ENCODE assay signal across 8 mouse cellular contexts in genomic region chr5:8997513-8997895, GRCm38 (mm10). TPM values are rescaled to one million over a fixed set of nuclear protein-coding genes. Genes with fewer than 3 reads are reported as not detected.
DNase-seq lines count a peak whose midpoint lies in the region; ATAC-seq and TF ChIP-seq lines count a peak whose summit lies in the region.

No protein-coding gene starts in this region.

- no peak; the same call in 1 of the 2 replicates for ATAC-seq in hindbrain, embryonic 13.5 days (ENCODE audit: low FRiP score)
- peak; percentile 4; the same call in 1 of the 2 replicates for ATAC-seq in megakaryocyte, adult 5-6 weeks (ENCODE audit: poor library complexity, severe bottlenecking)

- TF ChIP-seq CTCF in heart, adult 2 months (IDR thresholded peaks at IDR 0.05): no peak

- peak overlapping the region; percentile 64 for H3K4me2 ChIP-seq in hindbrain, embryonic 13.5 days

- intact Hi-C loops in heart, adult 2 months (cut with DNase I): loop anchor here (5.0 kb wide), 4 partner anchors 105 to 165 kb away; partner anchors contain the start of genes Abcb4, Dmtf1 and Tmem243

- no peaks in the 10 kb centered on the region; the same call in 1 of the 2 replicates for H3K79me2 ChIP-seq in heart, adult 2 months (replicated peaks; ENCODE audit: control insufficient read depth, insufficient read depth, low read length)

- TF ChIP-seq EP300 in heart, adult 2 months (IDR thresholded peaks at IDR 0.05; ENCODE audit: insufficient read depth, low read depth, low read length): no peak

- H3K9ac ChIP-seq in heart, adult 2 months (ENCODE audit: low read depth, low read length): peak overlapping the region; percentile 65
- H3K9ac ChIP-seq in hindbrain, embryonic 13.5 days: peak overlapping the region; percentile 86

- H3K4me3 ChIP-seq in heart, adult 2 months: peak overlapping the region; percentile 62
- peak overlapping the region; percentile 72 for H3K4me3 ChIP-seq in hindbrain, embryonic 13.5 days

- DNase-seq in heart, adult 2 months: no peak
- no peak for DNase-seq in heart, adult 11 months
- DNase-seq in adipocyte (ENCODE audit: low spot score): peak; percentile 87
- no peak for DNase-seq in adrenal gland, adult 18-20 months (ENCODE audit: low spot score in 2 of 2)
- no peak for DNase-seq in layer of hippocampus, adult 8-10 months (ENCODE audit: low spot score in 2 of 2)
- no peak for DNase-seq in right cerebral cortex, adult 18-20 months

- no peak for TF ChIP-seq POLR2A in heart, adult 2 months (IDR thresholded peaks at IDR 0.05; ENCODE audit: insufficient read depth, low read depth, low read length)

- WGBS in heart, adult 2 months: under 1% methylated on average over 8 of the region's 8 CpGs
- WGBS in hindbrain, embryonic 13.5 days: 10% methylated on average over 8 of the region's 8 CpGs

- H3K9me3 ChIP-seq in hindbrain, embryonic 13.5 days: no peaks in the 10 kb centered on the region

- H3K36me3 ChIP-seq in heart, adult 2 months (ENCODE audit: control insufficient read depth, insufficient read depth, low read length): peaks cover 6% of the 10 kb centered on the region
- H3K36me3 ChIP-seq in hindbrain, embryonic 13.5 days: peaks cover 2% of the 10 kb centered on the region

- peak overlapping the region; percentile 93 for H3K27ac ChIP-seq in heart, adult 2 months
- peak overlapping the region; percentile 94 for H3K27ac ChIP-seq in hindbrain, embryonic 13.5 days

- 0 out of 2 replicates have a peak, but pooled peaks cover 2% of the 10 kb centered on the region for H3K4me1 ChIP-seq in heart, adult 2 months (ENCODE audit: control insufficient read depth, insufficient read depth, low read length)
- H3K4me1 ChIP-seq in hindbrain, embryonic 13.5 days (replicated peaks): peaks cover 13% of the 10 kb centered on the region

- H3K27me3 ChIP-seq in heart, adult 2 months (ENCODE audit: control insufficient read depth, insufficient read depth, low read length): no peaks in the 10 kb centered on the region
- H3K27me3 ChIP-seq in hindbrain, embryonic 13.5 days: no peaks in the 10 kb centered on the region

RNA-seq across cellular contexts. Expression of gene Crot, which starts 0.4 kb away (rescaled TPM):
- 10 to 100 TPM; 18.8 to 21.6 TPM for total RNA-seq in heart, adult 2 months (2021)
- polyA plus RNA-seq in heart, adult 2 months (2012; rRNA removed): 8.6 and 16.2 TPM in 2 replicates
- 23.1 and 23.3 TPM in 2 replicates for polyA plus RNA-seq in hindbrain, embryonic 13.5 days (2015; fragmentation: Nextera tagmentation; extraction: Ambion mirVana)
- 35.4 and 37.9 TPM in 2 replicates for total RNA-seq in megakaryocyte, adult 5-6 weeks (2015)
- 48.1 and 50.4 TPM in 2 replicates for total RNA-seq in megakaryocyte, adult 5-6 weeks (2017)
- 10 to 100 TPM; 26.9 to 38.0 TPM for total RNA-seq in adrenal gland, adult 18-20 months (2021)
- total RNA-seq in layer of hippocampus, adult 8-10 months (2022): 10 to 100 TPM; 21.6 to 30.9 (median 25.3) TPM
